Mouse (Mus musculus) erythroblast, embryonic 14.5 days (primary cell): ENCODE results near the gene AI182371. TPM values are rescaled to one million over a fixed set of nuclear protein-coding genes. Genes with fewer than 3 reads are reported as not detected.

ENCODE experiments used
- H3K27me3 ChIP-seq: 2 replicates; pipeline ENCODE4 v1.6.1; 2012; ENCODE audit warnings: inconsistent platforms; ENCODE audit not compliant: control insufficient read depth
- H3K36me3 ChIP-seq: 2 replicates; pipeline ENCODE4 v1.6.1; 2012; ENCODE audit warnings: mild to moderate bottlenecking, inconsistent platforms; ENCODE audit not compliant: control insufficient read depth
- H3K4me1 ChIP-seq: 2 replicates; pipeline ENCODE4 v1.6.1; 2012; ENCODE audit warnings: inconsistent platforms; ENCODE audit not compliant: control insufficient read depth
- H3K4me3 ChIP-seq: replicated peaks from 2 replicates; pipeline ENCODE3; 2012; ENCODE audit warnings: moderate library complexity, mild to moderate bottlenecking, inconsistent platforms
- H3K9me3 ChIP-seq: 2 replicates; pipeline ENCODE4 v1.6.1; 2012; ENCODE audit warnings: low read length, inconsistent platforms, mixed read lengths; ENCODE audit not compliant: control insufficient read depth
- GATA1 ChIP-seq: IDR thresholded peaks from 2 replicates; pipeline ENCODE4 v1.6.1; 2012; ENCODE audit warnings: low read length, inconsistent platforms, mixed read lengths
- TAL1 ChIP-seq: IDR thresholded peaks from 3 replicates; pipeline ENCODE4 v1.6.1; 2012; ENCODE audit warnings: low read length, inconsistent platforms, mixed read lengths
- polyA plus RNA-seq: library from polyadenylated mRNA; stranded (reverse); fragments of >175 nt; gene quantifications from 2 replicates; pipeline ENCODE4 v1.2.3, GENCODE M21; 2012

The AI182371 gene
- polyA plus RNA-seq, 1 experiment = not detected

GRCm38 (mm10) chr2:35074328-35074727 lies 27.0 kb downstream of the AI182371 start:
- no peaks in the 10 kb centered on the region for H3K4me1 ChIP-seq
- no peaks in the 10 kb centered on the region for H3K27me3 ChIP-seq
- no peak overlapping the region for H3K4me3 ChIP-seq
- TF ChIP-seq TAL1 = no peak
- no peak for TF ChIP-seq GATA1
- H3K36me3 ChIP-seq = no peaks in the 10 kb centered on the region
- no peaks in the 10 kb centered on the region for H3K9me3 ChIP-seq

- TF ChIP-seq TAL1 = no peak
- no peak for TF ChIP-seq GATA1
- Histone ChIP-seq H3K9me3 (no peaks in the 10 kb centered on the region), H3K4me1 (no peaks in the 10 kb centered on the region), H3K4me3 (no peak overlapping the region), H3K27me3 (no peaks in the 10 kb centered on the region), H3K36me3 (no peaks in the 10 kb centered on the region)
These were observed 28.8 kb downstream of the AI182371 start for GRCm38 (mm10) chr2:35072547-35072946.

- H3K9me3 ChIP-seq = no peaks in the 10 kb centered on the region
- H3K4me3 ChIP-seq = no peak overlapping the region
- no peaks in the 10 kb centered on the region for H3K27me3 ChIP-seq
- TF ChIP-seq GATA1 = no peak
- no peak for TF ChIP-seq TAL1
- H3K36me3 ChIP-seq = no peaks in the 10 kb centered on the region
- 0 out of 2 replicates have a peak, but pooled peaks cover 3% of the 10 kb centered on the region for H3K4me1 ChIP-seq
These were observed 31.1 kb downstream of the AI182371 start for GRCm38 (mm10) chr2:35070275-35070674.

GRCm38 (mm10) chr2:35069124-35069523 lies 32.2 kb downstream of the AI182371 start:
- H3K36me3 ChIP-seq = no peaks in the 10 kb centered on the region
- no peak overlapping the region for H3K4me3 ChIP-seq
- H3K9me3 ChIP-seq = no peaks in the 10 kb centered on the region
- no peaks in the 10 kb centered on the region for H3K27me3 ChIP-seq
- H3K4me1 ChIP-seq = 0 out of 2 replicates have a peak, but pooled peaks cover 3% of the 10 kb centered on the region
- TF ChIP-seq GATA1 (no peak), TAL1 (no peak)

- no peaks in the 10 kb centered on the region for H3K36me3 ChIP-seq
- TF ChIP-seq GATA1 (no peak), TAL1 (no peak)
- H3K27me3 ChIP-seq = no peaks in the 10 kb centered on the region
- no peak overlapping the region for H3K4me3 ChIP-seq
- H3K9me3 ChIP-seq = no peaks in the 10 kb centered on the region
- H3K4me1 ChIP-seq = 0 out of 2 replicates have a peak, but pooled peaks cover 3% of the 10 kb centered on the region
These were observed 34.2 kb downstream of the AI182371 start for GRCm38 (mm10) chr2:35067117-35067516.

- no peak overlapping the region for H3K4me3 ChIP-seq
- H3K4me1 ChIP-seq = 0 out of 2 replicates have a peak, but pooled peaks cover 3% of the 10 kb centered on the region
- H3K9me3 ChIP-seq = no peaks in the 10 kb centered on the region
- no peak for TF ChIP-seq TAL1
- H3K27me3 ChIP-seq = no peaks in the 10 kb centered on the region
- H3K36me3 ChIP-seq = no peaks in the 10 kb centered on the region
These were observed 34.7 kb downstream of the AI182371 start for GRCm38 (mm10) chr2:35066525-35067082.

- 0 out of 2 replicates have a peak, but pooled peaks cover 3% of the 10 kb centered on the region for H3K4me1 ChIP-seq
- no peak for TF ChIP-seq GATA1
- TF ChIP-seq TAL1 = no peak
- no peaks in the 10 kb centered on the region for H3K36me3 ChIP-seq
- H3K27me3 ChIP-seq = no peaks in the 10 kb centered on the region
- H3K9me3 ChIP-seq = no peaks in the 10 kb centered on the region
- H3K4me3 ChIP-seq = no peak overlapping the region
These were observed 37.9 kb downstream of the AI182371 start for GRCm38 (mm10) chr2:35063333-35064030.

GRCm38 (mm10) chr2:35061338-35061737 lies 40.0 kb downstream of the AI182371 start, which contains the start of gene Hc:
TSS of gene Hc (minus strand) at chr2:35061438.
- Histone ChIP-seq H3K4me3 (peak within 1 kb of the TSS; percentile 22), H3K36me3 (no peaks in the 10 kb centered on the region), H3K9me3 (no peaks in the 10 kb centered on the region), H3K27me3 (no peaks in the 10 kb centered on the region), H3K4me1 (no peaks in the 10 kb centered on the region)
- TF ChIP-seq GATA1 (no peak), TAL1 (no peak)

GRCm38 (mm10) chr2:35060897-35061296 lies 40.4 kb downstream of the AI182371 start:
- TF ChIP-seq GATA1 = no peak
- no peak for TF ChIP-seq TAL1
- Histone ChIP-seq H3K4me1 (no peaks in the 10 kb centered on the region), H3K4me3 (peak overlapping the region; percentile 22), H3K9me3 (no peaks in the 10 kb centered on the region), H3K27me3 (no peaks in the 10 kb centered on the region), H3K36me3 (no peaks in the 10 kb centered on the region)
